Mouse (Mus musculus) stomach, postnatal 0 days (tissue): ENCODE results near the gene Gpr132. TPM values are rescaled to one million over a fixed set of nuclear protein-coding genes. Genes with fewer than 3 reads are reported as not detected.

Source experiments
- ATAC-seq: fragments of 200-750 bp; cut with Nextera tagmentation; 2 replicates; pipeline ENCODE4 v1.8.0; 2017; ENCODE audit not compliant: low FRiP score, low TSS enrichment
- DNase-seq: peaks from one replicate; pipeline ENCODE4 v3.0.0-alpha.2; 2016; ENCODE audit warnings: low spot score
- H3K27ac ChIP-seq: fragments of 300-500 bp; sonication (generic); replicated peaks from 2 replicates; pipeline ENCODE4 v1.5.1; 2014; ENCODE audit warnings: mild to moderate bottlenecking, control low read depth
- H3K27me3 ChIP-seq: fragments of 300-500 bp; sonication (generic); 2 replicates; pipeline ENCODE4 v1.6.1; 2014; ENCODE audit warnings: low read length; ENCODE audit not compliant: control insufficient read depth, insufficient read depth
- H3K36me3 ChIP-seq: fragments of 300-500 bp; sonication (generic); 2 replicates; pipeline ENCODE4 v1.6.1; 2014; ENCODE audit warnings: low read length, mixed read lengths; ENCODE audit not compliant: control insufficient read depth, insufficient read depth
- H3K4me1 ChIP-seq: fragments of 300-500 bp; sonication (generic); replicated peaks from 2 replicates; pipeline ENCODE4 v1.6.1; 2014; ENCODE audit warnings: antibody characterized with exemption; ENCODE audit not compliant: control insufficient read depth, insufficient read depth
- H3K4me2 ChIP-seq: fragments of 300-500 bp; sonication (generic); replicated peaks from 2 replicates; pipeline ENCODE4 v1.6.1; 2014; ENCODE audit warnings: low read depth, mild to moderate bottlenecking, control low read depth, moderate library complexity
- H3K4me3 ChIP-seq: fragments of 300-500 bp; sonication (generic); 2 replicates; pipeline ENCODE4 v1.5.1; 2014; ENCODE audit warnings: low read depth, low read length, control low read depth
- H3K9ac ChIP-seq: fragments of 300-500 bp; sonication (generic); 2 replicates; pipeline ENCODE4 v1.6.1; 2014; ENCODE audit warnings: mild to moderate bottlenecking, low read length, control low read depth, mixed read lengths
- H3K9me3 ChIP-seq: fragments of 300-500 bp; sonication (generic); 2 replicates; pipeline ENCODE4 v1.6.1; 2016; ENCODE audit warnings: low read length; ENCODE audit not compliant: control insufficient read depth
- CTCF ChIP-seq: IDR thresholded peaks from 2 replicates; pipeline ENCODE4 v1.5.1; 2016; ENCODE audit warnings: antibody characterized with exemption, low read depth, mild to moderate bottlenecking, moderate library complexity
- EP300 ChIP-seq: optimal IDR thresholded peaks from 2 replicates; pipeline ENCODE3; 2016; ENCODE audit warnings: antibody characterized with exemption
- WGBS: fragments of 180-500 bp; shearing (Covaris S2); extraction: QIAGEN DNeasy Blood & Tissue Kit; methylation state at CpG from one replicate; pipeline ENCODE4 v1.1.7; 2014; 5-methylcytosine and 5-hydroxymethylcytosine counted together
- polyA plus RNA-seq: library from polyadenylated mRNA; unstranded; fragments of >200 nt; fragmentation: Nextera tagmentation; extraction: Ambion mirVana; gene quantifications from 2 replicates; pipeline ENCODE4 v1.2.1, GENCODE M21; 2015

Gene Gpr132
- polyA plus RNA-seq, 1 experiment from 2014 or later, result 0.11 TPM

DNA sequence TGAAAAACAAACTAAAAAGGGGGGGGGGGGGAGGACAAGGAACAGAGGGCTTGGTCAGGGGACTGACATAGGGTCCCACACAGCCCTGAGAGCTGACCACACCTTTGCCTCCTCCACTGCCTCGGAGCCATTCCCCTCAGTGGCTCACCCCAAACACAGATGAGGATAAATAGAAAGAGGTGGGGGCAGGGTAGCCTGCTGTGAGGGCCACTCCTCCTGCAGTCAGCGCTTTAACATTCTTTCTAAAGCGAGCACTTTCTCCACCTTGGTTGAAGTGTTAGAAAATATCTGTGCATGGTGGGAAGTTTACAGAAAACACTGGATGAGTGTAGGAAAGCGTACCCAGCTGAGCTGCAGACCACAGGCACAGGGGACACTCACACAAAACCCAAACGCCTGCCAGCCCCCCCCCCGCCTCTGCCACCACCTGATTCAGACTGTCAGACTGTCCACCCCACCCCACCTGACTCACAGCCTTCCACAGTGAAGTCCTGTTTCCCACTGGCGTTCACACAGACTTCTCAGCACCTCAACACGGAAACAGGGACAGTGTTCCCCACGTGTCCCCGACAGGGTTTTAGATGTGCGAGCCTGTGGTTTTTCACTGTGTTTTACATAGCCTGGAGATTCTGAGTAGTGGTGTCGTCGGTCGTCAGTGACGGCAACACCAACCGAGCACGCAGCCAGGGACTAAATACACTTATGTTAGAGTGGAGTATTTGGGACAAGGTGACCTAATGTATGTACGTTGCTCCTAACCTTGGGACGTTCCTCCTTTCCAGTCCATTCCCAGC, 57.7 kb downstream of the Gpr132 start:
- Histone ChIP-seq H3K4me2 (0 out of 2 replicates have a peak overlapping the region, but pooled peaks have one; percentile 95), H3K4me3 (no peak overlapping the region), H3K27me3 (no peaks in the 10 kb centered on the region), H3K4me1 (no peaks in the 10 kb centered on the region), H3K9ac (no peak overlapping the region), H3K9me3 (no peaks in the 10 kb centered on the region), H3K27ac (no peak overlapping the region), H3K36me3 (no peaks in the 10 kb centered on the region; the same call in 1 of the 2 replicates)
- 56% methylated on average over 19 of the region's 19 CpGs for WGBS
- ATAC-seq (no peak), DNase-seq (no peak)
- TF ChIP-seq CTCF (no peak), EP300 (no peak)

DNA sequence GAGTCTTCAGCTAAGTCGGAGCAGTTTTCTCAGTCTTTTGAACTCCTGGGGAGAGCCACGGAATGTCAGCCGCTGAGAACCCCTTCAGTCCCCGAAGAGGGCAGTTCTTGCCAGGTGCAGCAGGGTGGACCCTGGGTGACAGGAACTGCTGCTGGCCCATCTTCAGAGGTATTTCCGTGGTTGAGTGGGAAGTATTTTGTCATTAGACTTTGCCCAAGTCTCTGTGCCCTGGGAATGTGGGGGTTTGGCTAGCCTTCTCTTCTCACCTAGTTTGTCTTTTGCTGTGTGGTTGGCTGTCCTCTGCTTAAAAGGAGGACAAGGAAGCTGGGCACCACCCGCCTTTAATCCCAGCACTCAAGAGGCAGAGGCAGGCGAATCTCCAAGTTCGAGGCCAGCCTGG, 58.4 kb downstream of the Gpr132 start:
- no peak for TF ChIP-seq CTCF
- no peak for TF ChIP-seq EP300
- Histone ChIP-seq H3K9me3 (no peaks in the 10 kb centered on the region), H3K36me3 (no peaks in the 10 kb centered on the region; the same call in 1 of the 2 replicates), H3K27me3 (no peaks in the 10 kb centered on the region), H3K4me3 (peak overlapping the region; percentile 64), H3K9ac (peak overlapping the region; percentile 68), H3K4me1 (no peaks in the 10 kb centered on the region), H3K4me2 (peak overlapping the region; percentile 95), H3K27ac (no peak overlapping the region)
- ATAC-seq (no peak), DNase-seq (no peak)
- WGBS, result 19% methylated on average over 8 of the region's 8 CpGs

- H3K36me3 ChIP-seq, result no peaks in the 10 kb centered on the region; the same call in 1 of the 2 replicates
- TF ChIP-seq EP300 (no peak), CTCF (peak; percentile 72)
- peak within 1 kb of the TSS; percentile 64 for H3K4me3 ChIP-seq
- H3K9me3 ChIP-seq, result no peaks in the 10 kb centered on the region
- peak within 1 kb of the TSS; percentile 68 for H3K9ac ChIP-seq
- no peaks in the 10 kb centered on the region for H3K4me1 ChIP-seq
- ATAC-seq (peak; percentile 88), DNase-seq (peak; percentile 93)
- WGBS, result 2% methylated on average over 53 of the region's 64 CpGs
- H3K27ac ChIP-seq, result peak within 1 kb of the TSS; percentile 40; the same call in 1 of the 2 replicates
- H3K27me3 ChIP-seq, result no peaks in the 10 kb centered on the region
- H3K4me2 ChIP-seq, result peak within 1 kb of the TSS; percentile 95
Measured at GRCm38 (mm10) chr12:112808587-112809364, 59.3 kb downstream of the Gpr132 start, which contains the start of gene Clba1. Gene Clba1, plus strand, starts transcription at chr12:112808937.

GRCm38 (mm10) chr12:112808212-112808586, 59.8 kb downstream of the Gpr132 start:
- no peaks in the 10 kb centered on the region for H3K4me1 ChIP-seq
- no peaks in the 10 kb centered on the region; the same call in 1 of the 2 replicates for H3K36me3 ChIP-seq
- peak overlapping the region; percentile 40; the same call in 1 of the 2 replicates for H3K27ac ChIP-seq
- ATAC-seq (0 out of 2 replicates have a peak, but pooled peaks have one; percentile 1), DNase-seq (no peak)
- H3K9me3 ChIP-seq, result no peaks in the 10 kb centered on the region
- H3K27me3 ChIP-seq, result no peaks in the 10 kb centered on the region
- H3K4me2 ChIP-seq, result peak overlapping the region; percentile 95
- no peak for TF ChIP-seq EP300
- no peak for TF ChIP-seq CTCF
- H3K9ac ChIP-seq, result peak overlapping the region; percentile 41; the same call in 1 of the 2 replicates
- 54% methylated on average over 5 of the region's 5 CpGs for WGBS
- H3K4me3 ChIP-seq, result peak overlapping the region; percentile 64

- Histone ChIP-seq H3K9me3 (no peaks in the 10 kb centered on the region), H3K4me3 (no peak overlapping the region), H3K27ac (no peak overlapping the region), H3K4me2 (no peak overlapping the region), H3K4me1 (no peaks in the 10 kb centered on the region), H3K27me3 (no peaks in the 10 kb centered on the region), H3K9ac (no peak overlapping the region), H3K36me3 (no peaks in the 10 kb centered on the region; the same call in 1 of the 2 replicates)
- no peak for DNase-seq
- no peak for ATAC-seq
- WGBS, result 86% methylated on average over 4 of the region's 4 CpGs
- TF ChIP-seq CTCF, result no peak
- no peak for TF ChIP-seq EP300
Measured at GRCm38 (mm10) chr12:112807796-112808195, 60.2 kb downstream of the Gpr132 start.
